Mouse (Mus musculus) right cerebral cortex, postnatal 14 days (tissue): ENCODE results near the gene Gm12184.
"Not testable (repeated sequence)": the region's sequence is repeated elsewhere in the genome, so short reads cannot be mapped to it uniquely, and the experiment has no call there.

ENCODE experiments used
- DNase-seq: peaks from one replicate; pipeline ENCODE4 v3.0.0; 2022

The Gm12184 gene

DNA sequence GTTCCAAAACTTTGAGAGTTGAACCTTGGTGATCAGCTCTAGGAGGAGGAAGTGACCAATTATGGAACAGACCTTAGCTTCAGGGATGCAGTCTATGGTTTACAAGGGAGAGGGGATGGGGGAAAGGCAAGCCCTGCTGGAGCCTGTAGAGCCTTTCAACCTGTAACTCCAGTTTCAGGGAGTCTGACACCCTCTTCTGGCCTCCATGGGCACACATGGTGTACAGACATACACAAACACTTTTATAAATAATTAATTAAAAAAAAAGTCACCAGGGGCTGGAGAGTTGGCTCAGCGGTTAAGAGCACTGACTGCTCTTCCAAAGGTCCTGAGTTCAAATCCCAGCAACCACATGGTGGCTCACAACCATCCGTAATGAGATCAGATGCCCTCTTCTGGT is 19.9 kb upstream of the Gm12184 start:
- not testable (repeated sequence) for DNase-seq

GRCm38 (mm10) chr11:48845244-48845815 is 18.9 kb upstream of the Gm12184 start:
- no peak for DNase-seq

DNA sequence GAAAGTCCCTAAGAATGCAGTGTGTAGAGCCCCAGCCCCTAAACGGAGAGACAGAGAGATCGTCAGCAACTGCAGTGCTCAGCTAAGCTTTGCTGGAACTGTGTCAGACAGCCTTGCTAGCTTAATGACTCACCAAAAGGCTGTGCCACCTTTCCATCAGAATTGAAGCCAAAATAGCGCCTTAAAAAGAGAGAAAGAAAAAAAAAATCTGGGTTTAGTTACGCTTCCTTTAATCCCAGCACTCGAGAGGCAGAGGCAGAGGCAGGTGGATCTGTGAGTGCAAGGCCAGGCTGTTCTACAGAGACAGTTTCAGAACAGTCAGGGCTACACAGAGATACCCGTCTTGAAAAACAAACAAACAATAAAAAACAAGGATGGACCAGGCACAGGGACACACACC is 17.9 kb upstream of the Gm12184 start:
- DNase-seq: no peak

- DNase-seq: no peak
Measured at GRCm38 (mm10) chr11:48843202-48843601, 16.7 kb upstream of the Gm12184 start.

- no peak for DNase-seq
Measured at GRCm38 (mm10) chr11:48842378-48842792, 15.9 kb upstream of the Gm12184 start.

GRCm38 (mm10) chr11:48841213-48841612 is 14.8 kb upstream of the Gm12184 start:
- no peak for DNase-seq

DNA sequence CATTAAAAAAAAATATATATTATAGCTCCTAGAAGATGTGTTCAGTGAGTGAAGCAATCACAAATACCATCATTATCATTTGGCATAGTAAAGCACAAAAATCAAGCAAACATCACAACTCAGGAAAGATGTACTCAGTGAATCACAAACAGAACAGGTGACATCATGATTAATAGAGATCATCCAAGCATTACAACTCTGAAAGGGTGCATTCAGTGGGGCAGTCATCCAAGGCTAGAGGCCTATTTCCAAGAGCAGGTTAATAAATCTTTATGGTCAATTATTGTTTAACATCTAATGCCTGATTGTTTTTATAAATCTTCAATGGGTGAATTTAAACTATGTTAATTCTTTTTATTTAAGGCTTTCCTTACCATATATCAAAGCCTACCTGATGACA is 14.3 kb upstream of the Gm12184 start:
- DNase-seq: no peak

DNA sequence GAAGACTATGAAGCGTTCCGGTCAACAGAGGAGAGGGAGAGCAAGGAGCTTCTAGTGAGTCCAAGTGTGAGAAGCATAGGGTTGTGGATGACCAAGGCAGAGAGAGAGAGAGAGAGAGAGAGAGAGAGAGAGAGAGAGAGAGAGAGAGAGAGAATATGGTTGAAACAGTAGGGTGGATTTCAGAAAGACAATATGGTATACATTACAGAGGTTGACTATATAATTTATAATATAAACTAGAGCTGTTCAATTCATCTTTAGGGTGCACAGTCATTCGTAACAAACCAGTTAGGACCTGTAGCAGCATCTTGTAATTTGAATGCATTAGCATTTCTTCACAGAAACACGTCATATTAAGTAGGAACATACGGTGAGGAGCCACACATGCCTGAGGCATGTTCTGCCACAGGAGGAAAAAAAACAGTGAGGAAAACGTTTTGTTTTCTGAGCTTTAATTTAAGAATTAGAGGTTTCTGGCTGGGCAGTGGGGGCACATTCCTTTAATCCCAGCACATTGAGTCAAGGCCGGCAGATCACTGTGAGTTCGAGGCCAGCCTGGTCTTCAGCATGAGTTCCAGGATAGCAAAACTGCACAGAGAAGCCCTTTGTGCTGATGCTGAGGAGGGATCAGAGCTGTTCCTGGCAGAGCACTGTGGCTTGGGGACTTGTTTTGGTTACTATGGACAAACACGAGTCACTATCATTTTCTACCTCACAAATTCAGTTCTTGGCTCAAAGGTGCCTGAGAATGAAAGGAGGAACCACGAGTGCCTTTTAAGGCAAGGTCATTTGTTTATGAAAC is 12.6 kb upstream of the Gm12184 start:
- DNase-seq: no peak

GRCm38 (mm10) chr11:48838181-48838797 is 11.8 kb upstream of the Gm12184 start:
- no peak for DNase-seq

- DNase-seq: peak; percentile 58
Measured at GRCm38 (mm10) chr11:48837310-48838180, 11.1 kb upstream of the Gm12184 start.

GRCm38 (mm10) chr11:48836990-48837309 is 10.5 kb upstream of the Gm12184 start:
- DNase-seq: no peak

DNA sequence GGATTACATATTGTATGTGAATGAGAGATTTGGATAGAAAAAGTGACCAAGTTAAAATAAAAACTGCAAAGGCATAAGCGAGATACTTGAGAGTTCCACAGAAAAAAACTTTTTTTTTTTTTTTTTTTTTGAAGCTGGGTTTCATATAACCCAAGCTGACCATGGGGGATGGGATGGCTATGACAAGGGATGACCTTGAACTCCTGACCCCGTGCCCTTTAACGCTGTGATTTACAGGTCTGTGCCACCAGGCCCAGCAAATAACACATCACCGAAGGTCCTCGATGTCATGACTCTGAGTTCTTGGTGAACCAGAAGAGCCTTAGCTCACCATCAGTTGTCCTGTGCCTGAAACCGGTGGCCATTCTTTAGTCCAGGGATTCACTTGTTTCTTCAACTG is 9.5 kb upstream of the Gm12184 start:
- DNase-seq: no peak

GRCm38 (mm10) chr11:48833731-48834639 is 7.5 kb upstream of the Gm12184 start:
- peak; percentile 86 for DNase-seq

DNA sequence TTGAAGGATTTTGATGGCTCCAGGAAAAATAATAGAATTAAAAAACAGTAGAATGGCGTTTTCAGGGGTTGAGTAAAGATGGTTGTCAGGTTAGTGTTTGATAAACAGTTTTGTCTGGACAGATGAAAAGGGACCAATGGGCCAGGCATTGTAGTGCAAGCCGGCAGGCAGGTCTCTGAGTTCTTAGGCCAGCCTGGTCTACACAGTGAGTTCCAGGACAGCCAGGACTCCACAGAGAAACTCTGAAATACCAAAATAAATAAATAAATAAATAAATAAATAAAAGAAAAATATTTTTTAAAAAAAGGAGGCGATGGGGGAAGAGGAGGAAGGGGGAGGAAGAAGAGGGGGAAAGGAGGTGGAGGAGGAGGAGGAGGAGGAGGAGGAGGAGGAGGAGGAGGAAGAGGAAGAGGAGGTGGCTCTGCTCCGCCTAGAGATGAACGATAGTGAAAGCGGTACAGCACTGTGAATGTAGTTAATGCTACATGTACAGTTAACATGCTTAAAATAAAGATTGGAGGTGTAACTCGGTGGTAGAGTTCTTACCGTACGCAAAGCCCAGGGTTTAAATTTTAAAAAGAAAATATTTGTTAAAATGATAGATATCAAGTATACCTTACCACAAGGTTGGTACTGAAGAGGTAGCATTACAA is 6.7 kb upstream of the Gm12184 start:
- DNase-seq: no peak

DNA sequence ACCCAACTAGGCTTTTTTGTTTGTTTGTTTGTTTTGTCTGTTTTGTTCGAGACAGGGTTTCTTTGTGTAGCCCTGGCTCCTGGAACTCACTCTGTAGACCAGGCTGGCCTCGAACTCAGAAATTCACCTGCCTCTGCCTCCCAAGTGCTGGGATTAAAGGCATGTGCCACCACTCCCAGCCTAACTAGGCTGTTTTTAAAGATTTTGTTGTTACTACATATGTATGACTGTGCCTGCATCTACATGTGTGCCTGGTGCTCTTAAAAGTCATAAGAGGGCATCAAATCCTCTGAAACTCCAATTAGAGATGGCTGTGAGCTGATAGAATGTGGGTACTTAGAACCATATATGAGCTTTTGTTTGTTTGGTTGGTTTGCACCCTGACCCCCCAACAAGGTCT is 4.8 kb upstream of the Gm12184 start:
- DNase-seq: no peak

GRCm38 (mm10) chr11:48830279-48830678 is 3.8 kb upstream of the Gm12184 start:
- no peak for DNase-seq

DNA sequence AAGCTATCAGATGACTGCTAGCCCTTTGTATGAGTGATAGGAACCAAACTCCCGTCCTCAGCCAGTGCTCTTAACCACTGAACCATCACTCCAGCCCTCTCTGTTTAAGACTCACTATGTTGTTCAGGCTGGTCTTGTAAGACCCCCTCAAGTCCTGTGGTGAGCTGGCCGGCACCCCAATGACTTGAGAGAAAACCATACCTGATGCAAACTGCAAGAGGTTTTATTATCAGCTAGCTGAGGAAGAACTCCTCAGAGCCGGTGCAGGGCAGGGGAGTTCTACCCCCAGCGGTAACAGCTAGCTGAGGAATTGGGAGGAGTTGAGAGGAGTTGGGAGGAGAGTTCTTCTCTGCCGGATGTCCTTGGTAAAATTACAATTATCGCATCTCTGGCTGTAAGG is 1.5 kb upstream of the Gm12184 start:
- no peak for DNase-seq

- no peak for DNase-seq
Measured at GRCm38 (mm10) chr11:48826752-48827096, 269 bp upstream of the Gm12184 start.

DNA sequence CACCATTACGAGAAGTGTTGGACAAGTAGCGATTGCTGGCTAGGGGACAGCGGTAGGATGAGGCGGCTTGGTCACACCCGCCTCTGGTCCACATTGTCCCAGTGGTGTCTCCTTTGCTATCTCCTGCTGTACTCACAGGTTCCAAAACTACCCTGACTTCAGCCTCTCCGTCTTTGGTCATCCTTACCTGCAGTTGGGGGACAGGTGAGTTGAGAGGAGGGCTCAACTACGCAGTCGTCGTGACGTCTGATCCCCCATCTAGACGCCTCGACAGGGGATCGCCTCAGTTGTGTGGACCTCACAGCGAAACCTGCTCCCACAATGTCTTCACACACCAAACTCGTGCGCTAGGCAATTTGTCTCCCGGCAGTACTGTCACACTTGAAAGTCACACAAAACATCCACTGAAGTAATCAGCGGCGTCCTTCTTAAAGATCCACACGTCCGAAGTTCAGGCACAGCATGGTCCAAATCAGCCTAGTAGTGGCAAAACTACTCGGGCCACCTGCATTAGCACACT is 2.1 kb downstream of the Gm12184 start:
- no peak for DNase-seq

- DNase-seq: peak; percentile 33
Measured at GRCm38 (mm10) chr11:48823536-48823972, 2.9 kb downstream of the Gm12184 start.

DNA sequence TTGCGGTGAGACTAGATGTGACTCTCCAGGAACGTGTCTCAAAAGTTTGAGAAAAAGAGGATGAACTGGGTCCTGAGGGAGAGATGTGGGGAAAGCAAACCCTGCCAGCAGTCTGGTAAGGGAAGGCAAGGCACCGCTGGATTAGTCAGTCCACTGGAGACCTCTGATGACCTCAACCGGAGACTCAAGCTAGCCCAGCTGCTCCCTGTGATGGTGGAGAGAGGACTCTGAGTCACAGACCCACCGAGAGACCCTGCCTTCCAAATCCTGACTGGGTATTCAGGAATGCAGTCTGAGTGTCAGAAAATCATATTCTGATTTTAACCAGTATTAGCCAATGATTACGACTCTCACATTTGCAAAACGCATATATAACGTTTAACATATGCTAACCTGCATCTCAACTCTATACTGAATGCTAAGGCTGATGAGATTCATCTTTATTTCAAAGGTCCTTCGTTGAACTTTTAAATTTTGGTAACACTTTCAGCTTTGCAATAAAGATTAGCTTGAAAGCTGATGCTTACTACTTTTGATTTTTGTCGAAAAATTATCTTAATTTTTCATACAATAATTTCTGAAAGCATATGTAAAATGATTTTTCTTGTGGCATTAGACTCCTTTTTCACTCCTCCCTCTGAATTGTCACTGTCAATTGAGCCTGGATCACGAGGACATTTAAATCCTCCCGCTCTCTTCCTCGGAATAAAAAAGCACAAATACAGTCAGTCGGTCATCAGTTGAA is 3.5 kb downstream of the Gm12184 start:
- DNase-seq: no peak
